Mouse (Mus musculus) hindbrain, postnatal 0 days (tissue): ENCODE data around the gene Kcnq5. TPM values are rescaled to one million over a fixed set of nuclear protein-coding genes. Genes with fewer than 3 reads are reported as not detected.
"Not testable (repeated sequence)": the region's sequence is repeated elsewhere in the genome, so short reads cannot be mapped to it uniquely, and the experiment has no call there.

ENCODE experiments used
- ATAC-seq: fragments of 200-750 bp; cut with Nextera tagmentation; 2 replicates; pipeline ENCODE4 v1.8.0; 2017; ENCODE audit warnings: mild to moderate bottlenecking, moderate TSS enrichment, moderate library complexity
- DNase-seq: peaks from one replicate; pipeline ENCODE4 v3.0.0-alpha.2; 2015; ENCODE audit warnings: low spot score
- H3K27ac ChIP-seq: fragments of 300-500 bp; sonication (generic); 2 replicates; pipeline ENCODE4 v1.5.1; 2014; ENCODE audit warnings: mild to moderate bottlenecking
- H3K27me3 ChIP-seq: fragments of 300-500 bp; sonication (generic); 2 replicates; pipeline ENCODE4 v1.6.1; 2014; ENCODE audit warnings: low read length, mixed read lengths; ENCODE audit not compliant: insufficient read depth
- H3K36me3 ChIP-seq: fragments of 300-500 bp; sonication (generic); 2 replicates; pipeline ENCODE4 v1.6.1; 2014; ENCODE audit warnings: low read length, mixed read lengths; ENCODE audit not compliant: insufficient read depth
- H3K4me1 ChIP-seq: fragments of 300-500 bp; sonication (generic); 2 replicates; pipeline ENCODE4 v1.6.1; 2014; ENCODE audit warnings: antibody characterized with exemption, low read length, mixed read lengths; ENCODE audit not compliant: insufficient read depth
- H3K4me2 ChIP-seq: fragments of 300-500 bp; sonication (generic); 2 replicates; pipeline ENCODE4 v1.6.1; 2014; ENCODE audit warnings: low read depth, mild to moderate bottlenecking, low read length, moderate library complexity, mixed read lengths
- H3K4me3 ChIP-seq: fragments of 300-500 bp; sonication (generic); 2 replicates; pipeline ENCODE4 v1.5.1; 2014; ENCODE audit warnings: low read length
- H3K9ac ChIP-seq: fragments of 300-500 bp; sonication (generic); replicated peaks from 2 replicates; pipeline ENCODE4 v1.6.1; 2014; ENCODE audit warnings: mild to moderate bottlenecking, low read length, moderate library complexity, mixed read lengths
- H3K9me3 ChIP-seq: fragments of 300-500 bp; sonication (generic); 2 replicates; pipeline ENCODE4 v1.6.1; 2016; ENCODE audit warnings: low read length, mixed read lengths
- CTCF ChIP-seq: IDR thresholded peaks from 2 replicates; pipeline ENCODE4 v1.5.1; 2016; ENCODE audit warnings: antibody characterized with exemption, control low read depth, low read depth
- WGBS: fragments of 180-500 bp; shearing (Covaris S2); extraction: QIAGEN DNeasy Blood & Tissue Kit; methylation state at CpG from one replicate; pipeline ENCODE4 v1.1.7; 2014; 5-methylcytosine and 5-hydroxymethylcytosine counted together
- polyA plus RNA-seq: library from polyadenylated mRNA; unstranded; fragments of >200 nt; fragmentation: Nextera tagmentation; extraction: Ambion mirVana; gene quantifications from 2 replicates; pipeline ENCODE4 v1.2.1, GENCODE M21; 2015
- total RNA-seq: library from RNA; depleted of rRNA; stranded (reverse); fragments of >200 nt; gene quantifications from 2 replicates; pipeline ENCODE4 v1.2.3, GENCODE M21; 2014

The Kcnq5 gene
- total and polyA plus RNA-seq, 2 experiments from 2014 or later: 3.4 to 14.4 TPM

DNA sequence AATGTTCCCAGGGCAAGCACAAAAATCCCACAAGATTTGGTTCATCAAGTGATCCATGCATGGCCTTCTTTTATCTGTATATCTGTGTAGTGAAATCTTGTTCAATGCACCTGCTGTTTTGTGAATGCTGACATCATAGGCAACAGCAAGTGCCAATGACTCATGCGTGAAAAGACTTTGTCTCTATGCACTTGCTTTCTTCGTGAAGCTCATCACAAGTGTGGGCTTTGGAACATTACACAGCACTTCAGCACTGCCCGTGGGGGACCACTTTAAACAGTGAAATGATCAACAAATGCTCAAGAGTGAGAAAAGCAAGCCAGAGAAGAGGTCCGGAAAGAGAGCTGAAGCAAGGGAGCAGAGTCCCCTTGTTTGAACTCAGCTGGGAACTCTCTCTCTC is 345.1 kb downstream of the Kcnq5 start:
- H3K9ac ChIP-seq: no peak overlapping the region
- H3K27ac ChIP-seq: no peak overlapping the region
- ATAC-seq (no peak), DNase-seq (peak; percentile 16)
- H3K4me3 ChIP-seq: no peak overlapping the region
- H3K36me3 ChIP-seq: no peaks in the 10 kb centered on the region
- 54% methylated on average over 4 of the region's 4 CpGs for WGBS
- no peaks in the 10 kb centered on the region for H3K27me3 ChIP-seq
- no peaks in the 10 kb centered on the region for H3K9me3 ChIP-seq
- no peaks in the 10 kb centered on the region for H3K4me1 ChIP-seq
- TF ChIP-seq CTCF: no peak
- no peak overlapping the region for H3K4me2 ChIP-seq

GRCm38 (mm10) chr1:21613933-21614332 is 347.8 kb downstream of the Kcnq5 start:
- ATAC-seq (no peak), DNase-seq (no peak)
- no peaks in the 10 kb centered on the region for H3K27me3 ChIP-seq
- H3K27ac ChIP-seq: no peak overlapping the region
- no peaks in the 10 kb centered on the region for H3K36me3 ChIP-seq
- 86% methylated on average over 2 of the region's 2 CpGs for WGBS
- H3K9me3 ChIP-seq: no peaks in the 10 kb centered on the region
- H3K4me3 ChIP-seq: no peak overlapping the region
- H3K4me1 ChIP-seq: no peaks in the 10 kb centered on the region
- TF ChIP-seq CTCF: no peak
- H3K4me2 ChIP-seq: no peak overlapping the region
- no peak overlapping the region for H3K9ac ChIP-seq

DNA sequence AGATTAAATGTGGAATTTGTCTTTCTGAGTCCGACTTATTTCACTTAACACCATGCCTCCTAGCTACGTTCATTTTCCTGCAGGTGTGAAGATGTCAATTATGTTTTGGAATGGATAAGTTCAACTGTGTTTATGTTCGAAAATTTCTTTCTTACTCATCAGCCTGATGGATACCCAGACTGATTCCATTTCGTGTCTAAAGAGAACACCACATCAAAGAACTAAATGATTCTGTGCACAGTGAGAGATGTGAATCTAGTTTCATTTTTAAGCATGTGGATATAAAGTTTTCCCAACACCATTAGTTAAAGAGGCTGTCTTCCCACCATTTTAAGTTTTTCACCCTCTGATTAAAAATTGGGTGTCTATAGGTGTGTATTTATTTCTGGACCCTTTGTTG is 357.7 kb downstream of the Kcnq5 start:
- 83% methylated on average over 4 of the region's 4 CpGs for WGBS
- Histone ChIP-seq H3K9ac (no peak overlapping the region), H3K9me3 (no peaks in the 10 kb centered on the region), H3K36me3 (no peaks in the 10 kb centered on the region), H3K4me1 (no peaks in the 10 kb centered on the region), H3K4me2 (no peak overlapping the region), H3K27ac (no peak overlapping the region), H3K4me3 (no peak overlapping the region), H3K27me3 (no peaks in the 10 kb centered on the region)
- no peak for TF ChIP-seq CTCF
- DNase-seq (no peak), ATAC-seq (no peak)

GRCm38 (mm10) chr1:21602567-21602966 is 359.2 kb downstream of the Kcnq5 start:
- DNase-seq (no peak), ATAC-seq (no peak)
- no peak overlapping the region for H3K4me3 ChIP-seq
- no peak overlapping the region for H3K27ac ChIP-seq
- no peaks in the 10 kb centered on the region for H3K27me3 ChIP-seq
- H3K4me2 ChIP-seq: no peak overlapping the region
- H3K9ac ChIP-seq: no peak overlapping the region
- no peak for TF ChIP-seq CTCF
- H3K4me1 ChIP-seq: no peaks in the 10 kb centered on the region
- no peaks in the 10 kb centered on the region for H3K36me3 ChIP-seq
- H3K9me3 ChIP-seq: no peaks in the 10 kb centered on the region

- Histone ChIP-seq H3K4me2 (no peak overlapping the region), H3K27ac (no peak overlapping the region), H3K9me3 (no peaks in the 10 kb centered on the region), H3K27me3 (no peaks in the 10 kb centered on the region), H3K36me3 (no peaks in the 10 kb centered on the region), H3K4me1 (no peaks in the 10 kb centered on the region), H3K4me3 (no peak overlapping the region), H3K9ac (no peak overlapping the region)
- WGBS: 83% methylated on average over 4 of the region's 4 CpGs
- DNase-seq (no peak), ATAC-seq (no peak)
- TF ChIP-seq CTCF: no peak
Observed at GRCm38 (mm10) chr1:21600606-21601005, 361.1 kb downstream of the Kcnq5 start.

GRCm38 (mm10) chr1:21593872-21594271 is 367.9 kb downstream of the Kcnq5 start:
- no peak for TF ChIP-seq CTCF
- DNase-seq (no peak), ATAC-seq (no peak)
- H3K4me3 ChIP-seq: no peak overlapping the region
- H3K9ac ChIP-seq: no peak overlapping the region
- no peaks in the 10 kb centered on the region for H3K36me3 ChIP-seq
- no peak overlapping the region for H3K4me2 ChIP-seq
- no peaks in the 10 kb centered on the region for H3K27me3 ChIP-seq
- no peaks in the 10 kb centered on the region for H3K4me1 ChIP-seq
- no peaks in the 10 kb centered on the region for H3K9me3 ChIP-seq
- H3K27ac ChIP-seq: no peak overlapping the region
- 39% methylated on average over 4 of the region's 4 CpGs for WGBS

GRCm38 (mm10) chr1:21567397-21567796 is 394.3 kb downstream of the Kcnq5 start:
- ATAC-seq: not testable (repeated sequence)

More at GRCm38 (mm10) chr1:21567397-21567796, 394.3 kb downstream of the Kcnq5 start:
- H3K36me3 ChIP-seq, H3K4me1 ChIP-seq, DNase-seq, H3K4me3 ChIP-seq, H3K27me3 ChIP-seq, H3K9ac ChIP-seq, H3K4me2 ChIP-seq, H3K9me3 ChIP-seq, H3K27ac ChIP-seq: not testable (repeated sequence)
- 93% methylated on average over 2 of the region's 2 CpGs for WGBS
